Mouse (Mus musculus): ENCODE measurements at regions not wholly inside any gene's neighbourhood (a gene's known extent, or its start where the extent isn't known, plus 50 kb on each side); places are given as distances from the start of the nearest gene placed in this dataset.
"Not testable (repeated sequence)": the region's sequence is repeated elsewhere in the genome, so short reads cannot be mapped to it uniquely, and the experiment has no call there.

- WGBS: 74% methylated on average over 2 of the region's 2 CpGs
- Histone ChIP-seq H3K27me3 (ENCODE audit: insufficient read depth, low read length) (no peaks in the 10 kb centered on the region), H3K27ac (ENCODE audit: low read depth) (no peak overlapping the region), H3K4me3 (ENCODE audit: low read depth, low read length) (no peak overlapping the region), H3K4me1 (ENCODE audit: insufficient read depth) (no peaks in the 10 kb centered on the region), H3K9ac (no peak overlapping the region), H3K36me3 (ENCODE audit: insufficient read depth) (no peaks in the 10 kb centered on the region), H3K9me3 (ENCODE audit: low read depth, low read length) (no peaks in the 10 kb centered on the region), H3K4me2 (no peak overlapping the region)
- DNase-seq (no peak), ATAC-seq (ENCODE audit: insufficient read depth) (no peak)
- TF ChIP-seq CTCF (IDR thresholded peaks at IDR 0.05; ENCODE audit: low read depth): no peak
Observed at GRCm38 (mm10) chr2:9012326-9012725, 868.7 kb upstream of the 4930412O13Rik start.

DNA sequence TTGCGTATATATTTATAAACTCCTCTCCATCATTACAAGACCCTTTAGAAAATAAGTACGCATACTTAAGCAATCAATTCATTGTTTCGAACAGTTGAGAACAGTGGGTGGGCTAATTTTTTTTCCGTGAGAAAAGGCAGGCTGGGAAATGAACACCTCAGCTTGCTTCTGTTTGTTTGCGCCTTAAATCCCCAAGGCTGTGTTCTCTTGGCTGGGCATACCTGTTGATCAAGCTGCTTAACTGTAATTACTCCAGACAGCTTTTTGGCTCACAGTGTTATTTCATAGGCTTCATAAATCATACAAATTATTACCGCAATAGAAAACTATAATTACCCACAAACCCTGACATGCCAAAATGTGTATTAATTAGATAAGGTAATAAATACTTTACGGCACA lies 848.0 kb upstream of the 4930412O13Rik start:
- Histone ChIP-seq H3K4me3 (ENCODE audit: low read depth, low read length) (no peak overlapping the region), H3K36me3 (ENCODE audit: insufficient read depth) (no peaks in the 10 kb centered on the region), H3K9ac (no peak overlapping the region), H3K4me1 (ENCODE audit: insufficient read depth) (no peaks in the 10 kb centered on the region), H3K4me2 (no peak overlapping the region), H3K27me3 (ENCODE audit: insufficient read depth, low read length) (no peaks in the 10 kb centered on the region), H3K27ac (ENCODE audit: low read depth) (no peak overlapping the region), H3K9me3 (ENCODE audit: low read depth, low read length) (no peaks in the 10 kb centered on the region)
- 87% methylated on average over 7 of the region's 7 CpGs for WGBS
- ATAC-seq (ENCODE audit: insufficient read depth): no peak
- no peak for DNase-seq
- TF ChIP-seq CTCF (IDR thresholded peaks at IDR 0.05; ENCODE audit: low read depth): no peak

GRCm38 (mm10) chr2:9042355-9042754 lies 838.7 kb upstream of the 4930412O13Rik start:
- not testable (repeated sequence) for H3K4me2 ChIP-seq
- WGBS: 47% methylated on average over 21 of the region's 21 CpGs

DNA sequence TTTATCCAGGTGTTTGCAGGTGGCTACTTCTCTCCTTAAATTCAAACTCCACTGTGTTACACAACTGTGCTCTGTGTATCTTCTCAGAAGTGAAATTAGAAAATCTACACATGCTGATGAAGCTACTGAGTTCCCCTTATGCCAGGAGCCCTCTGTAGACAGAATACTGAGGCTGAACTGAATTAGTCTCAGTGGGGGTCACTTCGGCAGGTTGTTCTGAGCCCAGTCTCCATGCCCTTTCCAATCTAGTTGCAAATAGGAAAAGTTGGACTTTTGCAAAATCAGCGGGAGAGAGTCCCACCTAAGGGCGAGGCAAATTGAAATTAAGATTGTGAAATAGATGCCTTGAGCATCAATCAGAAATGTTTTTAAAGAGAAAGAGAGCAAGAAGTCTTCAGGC lies 833.1 kb upstream of the 4930412O13Rik start:
- ATAC-seq (ENCODE audit: insufficient read depth) (no peak), DNase-seq (no peak)
- H3K4me3 ChIP-seq (ENCODE audit: low read depth, low read length): no peak overlapping the region
- H3K9ac ChIP-seq: no peak overlapping the region
- no peak overlapping the region for H3K27ac ChIP-seq (ENCODE audit: low read depth)
- H3K4me1 ChIP-seq (ENCODE audit: insufficient read depth): no peaks in the 10 kb centered on the region
- H3K4me2 ChIP-seq: no peak overlapping the region
- no peaks in the 10 kb centered on the region for H3K27me3 ChIP-seq (ENCODE audit: insufficient read depth, low read length)
- no peaks in the 10 kb centered on the region for H3K36me3 ChIP-seq (ENCODE audit: insufficient read depth)
- H3K9me3 ChIP-seq (ENCODE audit: low read depth, low read length): no peaks in the 10 kb centered on the region
- 86% methylated on average over 3 of the region's 3 CpGs for WGBS
- no peak for TF ChIP-seq CTCF (IDR thresholded peaks at IDR 0.05; ENCODE audit: low read depth)

More at GRCm38 (mm10) chr2:9042355-9042754, 838.7 kb upstream of the 4930412O13Rik start:
- not testable (repeated sequence) for H3K27ac ChIP-seq (ENCODE audit: low read depth); DNase-seq; H3K4me3 ChIP-seq (ENCODE audit: low read depth, low read length); H3K9ac ChIP-seq; H3K36me3 ChIP-seq (ENCODE audit: insufficient read depth); H3K27me3 ChIP-seq (ENCODE audit: insufficient read depth, low read length); H3K4me1 ChIP-seq (ENCODE audit: insufficient read depth); H3K9me3 ChIP-seq (ENCODE audit: low read depth, low read length)
- peak; percentile 41; the same call in 1 of the 2 replicates for ATAC-seq (ENCODE audit: insufficient read depth)

- no peak for DNase-seq
- 78% methylated on average over 1 of the region's 1 CpGs for WGBS
- ATAC-seq (ENCODE audit: insufficient read depth): no peak
Observed at GRCm38 (mm10) chr2:9073851-9074250, 807.2 kb upstream of the 4930412O13Rik start.

DNA sequence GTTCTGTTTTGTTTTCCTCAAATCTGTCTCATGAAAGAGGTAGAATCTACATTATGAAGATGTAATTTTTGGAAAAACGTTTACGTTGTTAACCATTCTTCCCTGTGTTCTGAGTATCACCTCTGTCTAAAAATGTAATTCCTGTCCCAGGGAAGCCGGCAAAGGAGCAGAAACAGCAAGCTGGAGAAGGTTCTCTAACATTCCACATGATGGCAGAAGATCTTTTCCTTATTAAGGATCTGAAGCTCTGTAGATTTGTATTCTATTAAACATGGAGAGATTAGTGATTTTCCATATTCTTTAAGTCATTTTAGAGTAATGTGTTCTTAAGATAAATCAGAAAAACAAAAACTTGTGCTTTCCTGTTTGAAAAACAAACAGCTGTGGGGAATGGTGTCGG lies 802.9 kb upstream of the 4930412O13Rik start:
- no peaks in the 10 kb centered on the region for H3K36me3 ChIP-seq (ENCODE audit: insufficient read depth)
- WGBS: 73% methylated on average over 4 of the region's 4 CpGs
- no peak for TF ChIP-seq CTCF (IDR thresholded peaks at IDR 0.05; ENCODE audit: low read depth)
- no peak for ATAC-seq (ENCODE audit: insufficient read depth)
- no peak overlapping the region for H3K4me2 ChIP-seq
- no peaks in the 10 kb centered on the region for H3K9me3 ChIP-seq (ENCODE audit: low read depth, low read length)
- H3K9ac ChIP-seq: no peak overlapping the region
- no peak overlapping the region for H3K27ac ChIP-seq (ENCODE audit: low read depth)
- no peak overlapping the region for H3K4me3 ChIP-seq (ENCODE audit: low read depth, low read length)
- H3K4me1 ChIP-seq (ENCODE audit: insufficient read depth): no peaks in the 10 kb centered on the region
- no peaks in the 10 kb centered on the region for H3K27me3 ChIP-seq (ENCODE audit: insufficient read depth, low read length)
- DNase-seq: peak; percentile 14

More at GRCm38 (mm10) chr2:9073851-9074250, 807.2 kb upstream of the 4930412O13Rik start:
- Histone ChIP-seq H3K4me1 (ENCODE audit: insufficient read depth) (no peaks in the 10 kb centered on the region), H3K9ac (no peak overlapping the region), H3K27ac (ENCODE audit: low read depth) (no peak overlapping the region), H3K36me3 (ENCODE audit: insufficient read depth) (no peaks in the 10 kb centered on the region), H3K27me3 (ENCODE audit: insufficient read depth, low read length) (no peaks in the 10 kb centered on the region), H3K9me3 (ENCODE audit: low read depth, low read length) (no peaks in the 10 kb centered on the region), H3K4me3 (ENCODE audit: low read depth, low read length) (no peak overlapping the region), H3K4me2 (no peak overlapping the region)
- TF ChIP-seq CTCF (IDR thresholded peaks at IDR 0.05; ENCODE audit: low read depth): no peak

- DNase-seq (no peak), ATAC-seq (ENCODE audit: insufficient read depth) (no peak)
- TF ChIP-seq CTCF (IDR thresholded peaks at IDR 0.05; ENCODE audit: low read depth): no peak
- no peak overlapping the region for H3K9ac ChIP-seq
- no peaks in the 10 kb centered on the region for H3K36me3 ChIP-seq (ENCODE audit: insufficient read depth)
- H3K9me3 ChIP-seq (ENCODE audit: low read depth, low read length): no peaks in the 10 kb centered on the region
- no peaks in the 10 kb centered on the region for H3K27me3 ChIP-seq (ENCODE audit: insufficient read depth, low read length)
- H3K4me1 ChIP-seq (ENCODE audit: insufficient read depth): no peaks in the 10 kb centered on the region
- no peak overlapping the region for H3K4me2 ChIP-seq
- H3K4me3 ChIP-seq (ENCODE audit: low read depth, low read length): no peak overlapping the region
- 88% methylated on average over 1 of the region's 1 CpGs for whole genome bisulfite sequencing
- H3K27ac ChIP-seq (ENCODE audit: low read depth): no peak overlapping the region
Observed at GRCm38 (mm10) chr2:9081746-9082145, 799.3 kb upstream of the 4930412O13Rik start.

- 74% methylated on average over 4 of the region's 4 CpGs for WGBS
- DNase-seq: no peak
- no peak for TF ChIP-seq CTCF (IDR thresholded peaks at IDR 0.05; ENCODE audit: low read depth)
Observed at GRCm38 (mm10) chr2:9095317-9095716, 785.7 kb upstream of the 4930412O13Rik start.

More at GRCm38 (mm10) chr2:9095317-9095716, 785.7 kb upstream of the 4930412O13Rik start:
- Histone ChIP-seq H3K9me3 (ENCODE audit: low read depth, low read length) (no peaks in the 10 kb centered on the region), H3K36me3 (ENCODE audit: insufficient read depth) (no peaks in the 10 kb centered on the region), H3K27ac (ENCODE audit: low read depth) (no peak overlapping the region), H3K4me1 (ENCODE audit: insufficient read depth) (no peaks in the 10 kb centered on the region), H3K9ac (no peak overlapping the region), H3K27me3 (ENCODE audit: insufficient read depth, low read length) (no peaks in the 10 kb centered on the region), H3K4me3 (ENCODE audit: low read depth, low read length) (no peak overlapping the region), H3K4me2 (no peak overlapping the region)
- ATAC-seq (ENCODE audit: insufficient read depth): no peak

Measured in lung, embryonic 14.5 days (tissue).